Mouse (Mus musculus): Measurements from ENCODE around the gene Gm39566. TPM values are rescaled to one million over a fixed set of nuclear protein-coding genes. Genes with fewer than 3 reads are reported as not detected.

Gene Gm39566
- total and polyA plus RNA-seq, 3 experiments, result 0.04 TPM; not detected in 2

DNA sequence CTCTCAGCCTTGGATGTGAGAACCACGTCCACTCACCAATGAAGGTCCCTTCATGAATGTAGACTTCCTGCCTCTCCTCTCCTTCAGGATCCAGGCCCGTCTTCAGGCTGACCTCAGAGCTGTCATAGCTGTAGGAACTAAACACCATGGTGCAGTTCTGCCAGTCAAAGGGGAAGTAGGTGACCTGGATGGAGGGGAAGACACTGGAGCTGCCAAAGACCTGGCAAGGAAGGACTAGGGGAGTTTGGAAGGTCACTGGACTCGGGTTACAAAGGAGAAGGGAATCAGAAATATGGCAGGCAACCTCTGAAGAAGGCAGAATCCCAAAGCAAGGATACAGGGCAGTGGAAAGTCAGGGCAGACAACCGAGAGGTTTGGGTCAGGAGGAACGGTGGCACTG is 21.7 kb downstream of the Gm39566 start:
- H3K4me3 ChIP-seq (ENCODE audit: control insufficient read depth in 1 of 2, insufficient read depth in 1 of 2, low read depth in 2 of 2, low read length in 2 of 2), result no peak overlapping the region
- H3K27ac ChIP-seq (ENCODE audit: control insufficient read depth, low read depth, low read length), result no peak overlapping the region
- H3K4me1 ChIP-seq (ENCODE audit: control insufficient read depth in 1 of 2, insufficient read depth in 2 of 2, low read length in 2 of 2), result peaks cover 2 to 3% of the 10 kb centered on the region in 2 experiments; a peak in 1 of 4 replicates
- H3K27me3 ChIP-seq (ENCODE audit: control insufficient read depth in 1 of 2, insufficient read depth in 2 of 2, low read length in 2 of 2), result no peaks in the 10 kb centered on the region
- TF ChIP-seq CTCF (IDR thresholded peaks at IDR 0.05 in 2 of 3, conservative IDR thresholded peaks at IDR 0.05 in 1 of 3; ENCODE audit: control insufficient read depth in 1 of 3, insufficient read depth in 1 of 3, low read depth in 2 of 3, low read length in 3 of 3, poor library complexity in 1 of 3, severe bottlenecking in 1 of 3) (no peak), SIN3A (IDR thresholded peaks at IDR 0.05; ENCODE audit: low read length) (no peak), GABPA (IDR thresholded peaks at IDR 0.05; ENCODE audit: low read depth, low read length) (no peak), POLR2AphosphoS2 (IDR thresholded peaks at IDR 0.05; ENCODE audit: low read length) (no peak), MEF2A (IDR thresholded peaks at IDR 0.05; ENCODE audit: extremely low read depth, insufficient replicate concordance, low read depth, low read length, poor library complexity, severe bottlenecking) (no peak), ZNF384 (IDR thresholded peaks at IDR 0.05; ENCODE audit: low read depth, low read length) (no peak), JUND (IDR thresholded peaks at IDR 0.05; ENCODE audit: low read depth, low read length) (no peak), TBP (IDR thresholded peaks at IDR 0.05; ENCODE audit: low read depth, low read length) (no peak), NELFE (IDR thresholded peaks at IDR 0.05; ENCODE audit: low read depth, low read length) (no peak), CHD2 (IDR thresholded peaks at IDR 0.05; ENCODE audit: low read length) (no peak), ZC3H11A (IDR thresholded peaks at IDR 0.05; ENCODE audit: low read depth, low read length) (no peak), RAD21 (IDR thresholded peaks at IDR 0.05; ENCODE audit: low read depth, low read length) (no peak), CHD1 (IDR thresholded peaks at IDR 0.05; ENCODE audit: low read depth, low read length) (no peak), EP300 (IDR thresholded peaks at IDR 0.05; ENCODE audit: low read depth in 1 of 2, low read length in 2 of 2) (no peak), E2F4 (IDR thresholded peaks at IDR 0.05; ENCODE audit: borderline replicate concordance, low read depth, low read length) (no peak), HCFC1 (IDR thresholded peaks at IDR 0.05; ENCODE audit: low read depth, low read length) (no peak)
- no peaks in the 10 kb centered on the region for H3K9me3 ChIP-seq (replicated peaks; ENCODE audit: insufficient read depth, low read length)
- no peak overlapping the region for H3K9ac ChIP-seq (ENCODE audit: control insufficient read depth, low read depth, low read length, poor library complexity, severe bottlenecking)
- H3K79me2 ChIP-seq (ENCODE audit: control insufficient read depth, insufficient read depth, low read length, poor library complexity), result no peaks in the 10 kb centered on the region
- DNase-seq (ENCODE audit: low read depth, low spot score), result no peak
- peaks cover 0 to 4% of the 10 kb centered on the region in 2 experiments; a peak in 1 of 4 replicates for H3K36me3 ChIP-seq (ENCODE audit: control insufficient read depth in 1 of 2, insufficient read depth in 2 of 2, low read length in 2 of 2)

DNA sequence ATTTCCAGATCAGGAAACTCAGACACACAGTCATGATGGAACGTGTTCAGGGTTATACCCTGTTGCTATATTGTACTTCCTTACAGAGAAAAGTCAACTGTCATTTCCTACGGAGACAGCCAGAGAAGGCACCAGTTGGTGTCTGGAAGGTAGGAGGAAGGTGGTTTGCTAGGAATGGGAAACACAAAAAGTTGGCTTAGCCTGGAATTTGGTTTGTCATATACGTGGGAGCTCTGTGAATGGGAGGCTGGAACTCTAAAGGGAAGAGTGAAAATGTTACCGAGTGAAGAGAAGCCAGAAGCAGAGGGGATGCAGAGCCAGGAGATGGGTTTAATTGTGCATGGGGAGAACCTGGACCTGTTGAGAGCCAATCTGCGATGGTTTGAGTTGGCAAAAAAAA is 23.7 kb downstream of the Gm39566 start:
- H3K79me2 ChIP-seq (ENCODE audit: control insufficient read depth, insufficient read depth, low read length, poor library complexity), result no peaks in the 10 kb centered on the region
- no peak for DNase-seq (ENCODE audit: low read depth, low spot score)
- no peaks in the 10 kb centered on the region for H3K9me3 ChIP-seq (replicated peaks; ENCODE audit: insufficient read depth, low read length)
- H3K4me3 ChIP-seq (ENCODE audit: control insufficient read depth in 1 of 2, insufficient read depth in 1 of 2, low read depth in 2 of 2, low read length in 2 of 2), result no peak overlapping the region
- H3K27ac ChIP-seq (ENCODE audit: control insufficient read depth, low read depth, low read length), result no peak overlapping the region
- H3K36me3 ChIP-seq (ENCODE audit: control insufficient read depth in 1 of 2, insufficient read depth in 2 of 2, low read length in 2 of 2), result peaks cover 0 to 4% of the 10 kb centered on the region in 2 experiments; a peak in 2 of 4 replicates
- H3K9ac ChIP-seq (ENCODE audit: control insufficient read depth, low read depth, low read length, poor library complexity, severe bottlenecking), result no peak overlapping the region
- peaks cover 3 to 7% of the 10 kb centered on the region in 2 experiments; a peak in 2 of 4 replicates for H3K4me1 ChIP-seq (ENCODE audit: control insufficient read depth in 1 of 2, insufficient read depth in 2 of 2, low read length in 2 of 2)
- TF ChIP-seq UBTF (IDR thresholded peaks at IDR 0.05; ENCODE audit: borderline replicate concordance, insufficient read depth, low read depth, low read length) (no peak), CHD2 (IDR thresholded peaks at IDR 0.05; ENCODE audit: low read length) (no peak), ELF1 (IDR thresholded peaks at IDR 0.05; ENCODE audit: low read depth, low read length) (no peak), POLR2A (IDR thresholded peaks at IDR 0.05; ENCODE audit: control insufficient read depth in 1 of 2, insufficient read depth in 1 of 2, low read depth in 1 of 2, low read length in 2 of 2, poor library complexity in 1 of 2) (no peak), MYB (IDR thresholded peaks at IDR 0.05; ENCODE audit: low read depth, low read length) (no peak), POLR2AphosphoS2 (IDR thresholded peaks at IDR 0.05; ENCODE audit: low read length) (no peak), ZC3H11A (IDR thresholded peaks at IDR 0.05; ENCODE audit: low read depth, low read length) (no peak), MEF2A (IDR thresholded peaks at IDR 0.05; ENCODE audit: extremely low read depth, insufficient replicate concordance, low read depth, low read length, poor library complexity, severe bottlenecking) (no peak), E2F4 (IDR thresholded peaks at IDR 0.05; ENCODE audit: borderline replicate concordance, low read depth, low read length) (no peak), POLR2AphosphoS5 (IDR thresholded peaks at IDR 0.05; ENCODE audit: borderline replicate concordance, low read depth, low read length) (no peak), SIN3A (IDR thresholded peaks at IDR 0.05; ENCODE audit: low read length) (no peak)
- no peaks in the 10 kb centered on the region for H3K27me3 ChIP-seq (ENCODE audit: control insufficient read depth in 1 of 2, insufficient read depth in 2 of 2, low read length in 2 of 2)

All from MEL (cell line).